Mouse (Mus musculus): ENCODE measurements at regions not wholly inside any gene's neighbourhood (a gene's known extent, or its start where the extent isn't known, plus 50 kb on each side); places are given as distances from the start of the nearest gene placed in this dataset.

DNA sequence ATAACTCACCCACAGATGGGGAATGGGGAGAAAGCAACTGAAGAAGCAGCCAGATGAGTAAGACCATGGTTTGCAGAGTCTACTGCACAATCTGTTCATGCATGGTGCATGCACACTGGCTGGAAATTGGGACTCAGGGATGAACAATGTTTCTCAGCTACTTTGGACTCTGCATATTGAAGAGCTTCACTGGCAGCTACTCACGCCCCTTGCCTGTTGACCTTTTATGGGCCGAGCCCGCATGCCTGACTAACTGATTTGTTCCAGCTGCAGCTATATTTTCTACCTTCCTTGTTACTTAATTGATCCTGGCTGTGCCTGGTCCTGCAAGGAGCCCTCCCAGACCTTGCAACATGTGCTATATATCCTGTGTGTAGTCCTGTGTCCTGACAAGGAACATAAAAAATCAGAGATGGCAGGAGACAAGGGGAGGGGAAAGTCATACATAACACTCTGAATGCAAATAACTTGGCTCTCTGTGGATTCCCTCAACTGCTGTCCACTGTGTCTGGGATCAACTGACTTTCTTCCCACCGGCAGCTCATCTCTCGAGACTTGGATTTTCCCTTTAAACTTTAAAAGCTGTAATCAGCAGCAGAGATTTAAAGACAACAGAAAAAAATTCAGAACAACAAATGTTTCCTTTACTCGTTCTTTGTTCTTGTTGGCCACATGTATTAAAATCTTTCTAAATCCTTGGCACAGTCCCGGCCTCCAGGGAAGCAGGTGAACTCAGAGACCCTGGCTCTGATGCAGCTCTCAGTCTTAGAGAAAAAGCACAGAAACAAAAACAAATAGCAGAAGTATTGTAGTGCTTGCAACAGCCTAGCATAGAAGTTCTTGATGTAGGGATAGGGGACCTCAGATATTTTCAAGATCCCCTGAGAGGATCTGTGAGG is 143.8 kb upstream of the Ldb2 start:
- Histone ChIP-seq H3K9ac (replicated peaks; ENCODE audit: low read length, poor library complexity, severe bottlenecking) (no peak overlapping the region), H3K4me3 (ENCODE audit: low read depth, low read length) (no peak overlapping the region), H3K36me3 (ENCODE audit: insufficient read depth, low read length) (no peaks in the 10 kb centered on the region), H3K27me3 (ENCODE audit: insufficient read depth, low read length) (no peaks in the 10 kb centered on the region), H3K9me3 (ENCODE audit: low read length) (no peaks in the 10 kb centered on the region), H3K27ac (ENCODE audit: low read depth, low read length) (no peak overlapping the region), H3K4me2 (ENCODE audit: low read depth, low read length, poor library complexity, severe bottlenecking) (no peak overlapping the region), H3K4me1 (ENCODE audit: insufficient read depth, low read length) (0 out of 2 replicates have a peak, but pooled peaks cover 4% of the 10 kb centered on the region)
- DNase-seq (ENCODE audit: low spot score), result peak; percentile 12
- no peak for ATAC-seq (ENCODE audit: low FRiP score)
- TF ChIP-seq CTCF (IDR thresholded peaks at IDR 0.05), result no peak
- 25% methylated on average over 7 of the region's 7 CpGs for WGBS

DNA sequence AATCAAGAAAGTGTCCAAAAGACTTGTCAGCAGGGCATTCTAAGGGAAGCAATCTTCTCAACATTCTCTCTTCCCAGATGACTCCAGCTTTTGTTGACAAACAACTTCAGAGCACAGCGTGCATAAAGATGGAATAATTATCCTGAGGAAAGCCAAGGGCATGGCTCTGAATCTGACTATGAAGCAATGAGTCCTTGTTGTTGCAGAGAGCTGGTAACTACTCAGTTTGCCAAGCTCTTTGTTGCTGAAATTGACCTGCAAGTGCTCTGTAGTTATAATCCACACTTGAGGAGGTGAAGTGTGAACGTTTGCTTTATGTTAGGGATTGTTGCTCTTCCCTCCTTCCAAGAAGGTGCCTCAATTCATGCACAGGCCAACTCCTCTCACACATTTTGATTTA is 143.1 kb upstream of the Ldb2 start:
- 51% methylated on average over 2 of the region's 2 CpGs for WGBS
- no peak overlapping the region for H3K4me2 ChIP-seq (ENCODE audit: low read depth, low read length, poor library complexity, severe bottlenecking)
- no peak for DNase-seq (ENCODE audit: low spot score)
- no peak overlapping the region for H3K4me3 ChIP-seq (ENCODE audit: low read depth, low read length)
- H3K9me3 ChIP-seq (ENCODE audit: low read length), result no peaks in the 10 kb centered on the region
- H3K36me3 ChIP-seq (ENCODE audit: insufficient read depth, low read length), result no peaks in the 10 kb centered on the region
- H3K27me3 ChIP-seq (ENCODE audit: insufficient read depth, low read length), result no peaks in the 10 kb centered on the region
- 0 out of 2 replicates have a peak, but pooled peaks cover 4% of the 10 kb centered on the region for H3K4me1 ChIP-seq (ENCODE audit: insufficient read depth, low read length)
- no peak for ATAC-seq (ENCODE audit: low FRiP score)
- TF ChIP-seq CTCF (IDR thresholded peaks at IDR 0.05), result no peak
- H3K27ac ChIP-seq (ENCODE audit: low read depth, low read length), result no peak overlapping the region
- H3K9ac ChIP-seq (replicated peaks; ENCODE audit: low read length, poor library complexity, severe bottlenecking), result no peak overlapping the region

DNA sequence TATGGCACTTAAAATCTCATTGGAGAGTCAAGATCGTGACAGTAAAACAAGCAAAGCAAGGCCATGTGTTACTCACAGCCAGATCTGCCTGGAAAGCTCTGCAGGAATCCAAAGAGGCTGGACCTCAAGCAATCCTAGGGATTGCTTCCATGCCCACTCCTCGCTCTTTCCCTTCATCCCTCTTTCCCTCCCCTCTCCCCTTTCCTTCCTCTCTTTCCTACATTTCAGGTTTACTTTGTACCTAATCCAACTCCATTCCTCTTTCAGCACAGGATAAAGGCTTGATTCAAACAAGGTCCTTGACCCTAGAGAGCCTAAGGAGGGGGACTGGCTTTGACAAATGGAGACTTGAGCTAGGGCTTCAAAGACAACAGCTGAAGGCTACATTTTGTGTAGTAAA is 126.0 kb upstream of the Ldb2 start:
- Histone ChIP-seq H3K4me3 (ENCODE audit: low read depth, low read length) (no peak overlapping the region), H3K27me3 (ENCODE audit: insufficient read depth, low read length) (no peaks in the 10 kb centered on the region), H3K4me1 (ENCODE audit: insufficient read depth, low read length) (no peaks in the 10 kb centered on the region), H3K36me3 (ENCODE audit: insufficient read depth, low read length) (no peaks in the 10 kb centered on the region), H3K4me2 (ENCODE audit: low read depth, low read length, poor library complexity, severe bottlenecking) (no peak overlapping the region), H3K9me3 (ENCODE audit: low read length) (no peaks in the 10 kb centered on the region), H3K9ac (replicated peaks; ENCODE audit: low read length, poor library complexity, severe bottlenecking) (no peak overlapping the region), H3K27ac (ENCODE audit: low read depth, low read length) (no peak overlapping the region)
- DNase-seq (ENCODE audit: low spot score), result no peak
- no peak for ATAC-seq (ENCODE audit: low FRiP score)
- no peak for TF ChIP-seq CTCF (IDR thresholded peaks at IDR 0.05)
- WGBS, result 46% methylated on average over 2 of the region's 2 CpGs

DNA sequence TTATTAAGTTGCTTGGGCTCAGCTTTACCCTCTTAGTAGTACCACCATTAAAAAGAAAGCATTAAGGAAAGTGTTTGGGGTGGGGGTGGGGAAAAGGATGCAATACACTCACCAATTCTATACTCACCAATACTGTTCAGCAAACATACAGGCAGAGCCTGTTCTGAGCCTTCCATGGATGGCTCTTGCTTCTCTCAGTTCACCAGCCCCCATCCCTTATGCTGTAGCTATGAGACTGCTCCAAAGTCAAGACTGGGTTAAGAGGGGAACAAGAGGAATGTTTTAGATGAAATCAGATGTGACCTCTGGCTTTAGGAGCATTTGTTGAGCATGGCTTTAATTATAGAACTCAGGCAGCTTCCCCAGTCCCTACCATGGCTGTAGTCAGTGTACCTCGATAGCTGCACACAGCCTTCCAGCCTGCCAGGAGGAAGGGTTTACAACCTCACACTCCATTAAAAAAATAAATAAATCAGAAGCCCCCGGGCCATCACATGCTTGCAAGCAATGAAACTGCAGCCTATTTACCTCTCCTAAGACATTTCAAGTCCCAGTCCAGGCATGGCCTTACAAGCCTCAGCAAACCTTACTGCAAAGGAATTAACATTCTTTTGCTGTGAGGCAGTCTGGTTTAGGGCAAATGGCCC is 122.8 kb upstream of the Ldb2 start:
- DNase-seq (ENCODE audit: low spot score) (no peak), ATAC-seq (ENCODE audit: low FRiP score) (no peak)
- Histone ChIP-seq H3K4me3 (ENCODE audit: low read depth, low read length) (no peak overlapping the region), H3K9ac (replicated peaks; ENCODE audit: low read length, poor library complexity, severe bottlenecking) (no peak overlapping the region), H3K36me3 (ENCODE audit: insufficient read depth, low read length) (no peaks in the 10 kb centered on the region), H3K27ac (ENCODE audit: low read depth, low read length) (no peak overlapping the region), H3K4me1 (ENCODE audit: insufficient read depth, low read length) (no peaks in the 10 kb centered on the region), H3K27me3 (ENCODE audit: insufficient read depth, low read length) (no peaks in the 10 kb centered on the region), H3K9me3 (ENCODE audit: low read length) (no peaks in the 10 kb centered on the region), H3K4me2 (ENCODE audit: low read depth, low read length, poor library complexity, severe bottlenecking) (no peak overlapping the region)
- 83% methylated on average over 2 of the region's 2 CpGs for WGBS
- no peak for TF ChIP-seq CTCF (IDR thresholded peaks at IDR 0.05)

DNA sequence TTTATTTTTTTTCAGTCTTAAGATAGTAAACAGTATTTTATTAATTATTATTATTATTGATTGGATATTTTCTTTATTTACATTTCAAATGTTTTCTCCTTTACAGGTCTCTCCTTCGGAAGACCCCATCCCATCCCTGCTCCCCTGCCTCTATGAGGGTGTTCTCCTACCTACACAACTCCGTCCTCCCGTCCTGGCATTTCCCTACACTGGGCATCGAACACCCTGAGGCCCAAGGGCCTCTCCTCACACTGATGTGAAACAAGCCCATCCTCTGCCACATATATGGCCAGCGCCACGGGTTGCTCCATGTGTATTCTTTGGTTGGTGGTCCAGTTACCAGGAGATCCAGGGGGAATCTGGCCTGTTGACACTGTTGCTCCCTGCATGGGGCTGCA is 118.3 kb upstream of the Ldb2 start:
- H3K36me3 ChIP-seq (ENCODE audit: insufficient read depth, low read length), result no peaks in the 10 kb centered on the region
- H3K4me1 ChIP-seq (ENCODE audit: insufficient read depth, low read length), result no peaks in the 10 kb centered on the region
- no peak overlapping the region for H3K4me3 ChIP-seq (ENCODE audit: low read depth, low read length)
- ATAC-seq (ENCODE audit: low FRiP score) (no peak), DNase-seq (ENCODE audit: low spot score) (no peak)
- no peak for TF ChIP-seq CTCF (IDR thresholded peaks at IDR 0.05)
- 94% methylated on average over 6 of the region's 6 CpGs for WGBS
- no peak overlapping the region for H3K27ac ChIP-seq (ENCODE audit: low read depth, low read length)
- no peak overlapping the region for H3K4me2 ChIP-seq (ENCODE audit: low read depth, low read length, poor library complexity, severe bottlenecking)
- H3K9ac ChIP-seq (replicated peaks; ENCODE audit: low read length, poor library complexity, severe bottlenecking), result no peak overlapping the region
- H3K9me3 ChIP-seq (ENCODE audit: low read length), result no peaks in the 10 kb centered on the region
- H3K27me3 ChIP-seq (ENCODE audit: insufficient read depth, low read length), result no peaks in the 10 kb centered on the region
